Mouse (Mus musculus) left cerebral cortex, adult 18-20 months (tissue): ENCODE data around the gene Polr2b. TPM values are rescaled to one million over a fixed set of nuclear protein-coding genes. Genes with fewer than 3 reads are reported as not detected.

ENCODE experiments used
- DNase-seq, 2 experiments: peaks; one replicate each; pipeline ENCODE4 v3.0.0; 2021 to 2022; ENCODE audit warnings: low spot score in 2 of 2, mixed read lengths in 1 of 2
- total RNA-seq, 2 experiments: library from RNA; stranded (reverse); gene quantifications; 2 replicates each; pipeline ENCODE4 v1.2.3; 2021

Polr2b gene
- total RNA-seq, 2 experiments from 2014 or later: 44.0 to 45.3 TPM

DNA sequence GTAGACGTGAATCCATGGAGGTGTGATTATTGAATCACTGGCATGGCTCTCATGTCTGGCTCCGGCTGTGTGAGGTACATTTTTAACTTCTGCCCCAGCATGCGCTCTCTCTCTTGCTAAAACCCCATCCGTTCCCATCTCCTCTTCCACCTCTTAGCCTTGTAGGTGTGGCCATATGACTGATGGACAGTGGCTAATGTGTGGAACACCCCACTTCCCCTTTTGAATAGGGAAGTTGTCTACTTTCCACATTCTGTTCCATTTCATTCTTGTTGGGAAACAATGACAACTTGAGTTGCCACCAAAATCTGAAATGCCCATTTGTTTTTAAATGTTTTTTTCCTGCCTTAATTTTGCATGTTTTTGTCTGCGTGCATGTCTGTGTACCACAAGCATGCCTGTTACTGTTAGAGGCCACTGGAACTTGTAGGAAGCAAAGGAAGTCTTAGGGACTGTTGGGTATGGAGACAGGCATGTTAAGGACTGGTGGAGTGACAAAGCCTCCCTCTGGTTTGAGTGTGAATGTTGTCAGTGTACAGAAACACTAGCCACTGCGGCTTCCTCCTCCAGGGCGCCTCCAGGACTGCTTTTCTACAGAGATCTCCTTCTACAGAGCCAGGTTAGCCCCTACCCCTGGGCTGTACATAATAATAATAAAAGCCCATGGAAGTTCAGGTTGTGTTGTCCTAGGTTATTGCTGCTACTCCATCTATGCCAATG is 17.0 kb upstream of the Polr2b start:
- DNase-seq: no peak

DNA sequence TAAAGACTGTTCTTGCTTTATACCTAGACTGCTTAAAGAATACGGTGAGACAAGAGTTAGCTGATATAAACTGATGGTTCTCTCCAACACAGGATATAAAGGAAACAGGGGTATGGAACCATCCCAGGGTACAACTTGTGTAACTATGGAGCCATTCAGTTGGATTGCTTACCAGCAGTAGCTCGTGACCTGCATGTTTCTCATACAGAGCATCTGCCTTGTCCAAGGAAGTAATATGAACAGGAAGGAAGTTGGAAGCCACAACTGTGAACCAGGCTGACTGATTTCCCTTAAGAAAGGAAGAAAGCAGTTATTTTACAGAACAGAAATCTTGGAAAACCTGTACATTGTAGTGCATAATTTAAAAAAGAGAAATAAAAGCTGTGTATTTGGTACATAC is 10.5 kb upstream of the Polr2b start:
- DNase-seq: no peak

GRCm38 (mm10) chr5:77301296-77301903 is 8.5 kb upstream of the Polr2b start:
- no peak for DNase-seq

- no peak for DNase-seq
Observed at GRCm38 (mm10) chr5:77307821-77308553, 2.0 kb upstream of the Polr2b start.

GRCm38 (mm10) chr5:77309051-77309906 is 668 bp upstream of the Polr2b start:
- peak in 1 of 2 experiments; percentile 30 for DNase-seq

GRCm38 (mm10) chr5:77314206-77314605 is 4.3 kb downstream of the Polr2b start:
- DNase-seq: no peak

DNA sequence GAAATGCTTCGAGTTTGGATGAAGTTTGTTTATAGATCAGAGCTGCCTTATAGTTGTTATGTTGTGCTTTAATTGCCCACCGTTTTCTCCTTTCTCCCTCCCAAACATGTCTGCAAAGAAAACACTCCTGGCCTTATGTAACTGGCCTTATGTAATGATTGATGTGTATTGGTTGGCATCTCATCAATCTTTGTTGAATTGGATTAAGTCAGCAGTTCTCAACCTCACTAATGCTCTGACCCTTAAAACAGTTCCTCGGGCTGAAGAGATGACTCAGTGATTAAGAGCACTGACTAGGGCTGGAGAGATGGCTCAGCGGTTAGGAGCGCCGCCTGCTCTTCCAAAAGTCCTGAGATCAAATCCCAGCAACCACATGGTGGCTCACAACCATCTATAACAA is 5.0 kb downstream of the Polr2b start:
- no peak for DNase-seq

GRCm38 (mm10) chr5:77324936-77325335 is 15.0 kb downstream of the Polr2b start:
- no peak for DNase-seq

- DNase-seq: no peak
Observed at GRCm38 (mm10) chr5:77330154-77330553, 20.2 kb downstream of the Polr2b start.

DNA sequence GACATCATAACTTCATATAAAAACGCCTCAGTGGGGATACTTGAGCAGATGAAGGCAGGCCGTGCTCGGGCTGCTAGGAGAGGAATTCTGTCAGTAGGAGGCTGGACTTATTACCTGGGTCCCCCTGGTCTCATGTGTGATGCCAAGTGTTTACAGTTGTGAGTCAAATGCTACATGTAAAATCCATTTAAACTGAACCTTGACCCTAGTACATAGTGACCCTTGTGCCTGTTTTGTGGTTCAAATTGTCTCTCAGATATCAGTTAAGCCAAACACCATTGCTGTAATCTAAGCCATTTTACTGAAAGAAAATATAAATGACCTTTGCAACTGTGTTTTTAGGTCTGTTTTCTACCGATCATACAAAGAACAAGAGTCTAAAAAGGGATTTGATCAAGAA is 30.1 kb downstream of the Polr2b start:
- no peak for DNase-seq

DNA sequence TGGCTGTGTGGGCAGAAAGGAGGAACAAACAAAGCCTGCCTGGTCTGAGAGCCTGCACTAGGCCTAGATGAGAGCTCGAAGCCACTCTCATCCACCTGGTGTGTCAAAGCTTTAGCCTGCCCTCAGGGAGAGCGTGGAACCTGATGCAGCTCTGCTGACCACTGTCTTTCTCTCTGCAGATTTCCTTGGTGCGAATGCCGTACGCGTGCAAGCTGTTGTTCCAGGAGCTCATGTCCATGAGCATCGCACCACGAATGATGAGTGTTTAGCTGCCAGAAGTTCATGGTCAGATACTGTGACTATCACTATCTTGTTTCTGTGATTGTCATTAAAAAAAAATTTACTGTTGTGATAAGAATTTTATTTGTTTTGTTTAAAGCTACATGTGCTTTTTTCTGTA is 39.0 kb downstream of the Polr2b start:
- DNase-seq: no peak

DNA sequence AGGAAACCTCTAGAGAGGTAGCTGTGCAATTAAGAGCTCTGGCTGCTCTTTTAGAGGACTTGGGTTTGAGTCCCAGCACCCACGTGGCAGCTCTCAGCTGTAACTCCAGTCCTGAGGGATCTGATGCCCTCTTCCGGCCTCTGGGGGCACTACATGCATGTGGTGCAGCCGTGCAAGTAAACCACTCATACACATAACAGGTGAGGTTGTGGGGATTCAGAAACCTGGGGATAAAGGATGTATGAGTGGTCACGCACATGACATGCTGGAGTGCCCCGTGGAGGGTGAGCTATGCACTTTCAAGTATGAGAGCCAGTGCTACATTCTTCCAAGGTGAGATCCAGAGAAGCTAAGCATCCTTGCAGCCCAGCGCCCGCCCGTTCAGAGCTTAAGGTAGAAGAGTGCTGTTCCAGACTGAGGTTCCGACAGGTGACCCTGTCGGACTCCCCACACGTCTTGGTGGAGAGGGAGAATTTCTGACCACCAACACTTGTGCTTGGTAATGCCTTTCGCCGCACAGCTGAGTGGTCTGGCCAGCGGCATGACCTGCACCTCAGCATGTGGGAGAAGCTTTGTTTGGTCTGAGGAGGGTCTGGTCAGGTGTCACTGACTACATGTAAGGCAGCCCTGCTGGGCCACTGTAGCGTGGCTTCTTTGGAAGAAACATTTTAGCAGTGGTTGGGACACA is 40.2 kb downstream of the Polr2b start:
- no peak for DNase-seq

DNA sequence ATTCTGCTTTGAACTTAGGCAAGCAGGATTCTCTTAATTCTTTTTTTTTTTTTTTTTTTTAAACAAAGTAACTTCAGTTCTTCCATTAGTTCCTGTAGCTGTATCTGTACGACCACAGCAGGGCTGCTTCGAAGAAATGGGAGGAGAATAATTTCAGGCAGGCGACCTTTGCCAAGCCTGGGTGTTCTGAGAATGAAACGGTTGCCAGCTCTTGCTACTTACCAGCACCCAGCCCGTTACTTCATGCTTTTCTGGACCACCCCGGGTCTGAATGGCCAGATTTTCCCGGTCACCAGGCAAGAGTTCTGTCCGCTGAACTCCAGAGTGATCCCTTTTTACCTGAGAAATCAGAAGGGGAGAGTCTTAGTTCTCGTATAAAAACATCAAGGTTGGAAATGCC is 41.7 kb downstream of the Polr2b start:
- no peak for DNase-seq

DNA sequence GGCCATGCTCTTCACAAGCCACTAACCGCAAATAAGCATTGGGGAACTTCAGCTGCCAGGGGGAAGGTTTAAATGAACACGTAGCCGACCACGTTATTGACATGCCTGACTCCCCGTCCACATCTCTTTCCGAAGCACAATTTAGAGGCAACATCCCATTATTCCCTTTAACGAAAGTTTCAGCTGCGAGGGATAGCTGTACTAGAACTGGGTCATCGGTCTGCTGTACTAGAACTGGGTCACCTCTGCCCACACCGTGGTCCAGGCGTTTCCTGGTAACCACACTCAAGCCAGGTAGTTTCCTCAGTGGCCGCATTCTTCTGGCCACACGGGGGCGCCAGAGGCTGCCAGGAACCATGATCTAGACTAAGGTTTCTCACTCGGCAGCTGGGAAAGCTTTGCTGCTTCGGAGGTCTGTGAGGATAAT is 44.4 kb downstream of the Polr2b start:
- peak; percentile 90 to 93 for DNase-seq

- DNase-seq: no peak
Observed at GRCm38 (mm10) chr5:77355307-77356265, 45.6 kb downstream of the Polr2b start.

DNA sequence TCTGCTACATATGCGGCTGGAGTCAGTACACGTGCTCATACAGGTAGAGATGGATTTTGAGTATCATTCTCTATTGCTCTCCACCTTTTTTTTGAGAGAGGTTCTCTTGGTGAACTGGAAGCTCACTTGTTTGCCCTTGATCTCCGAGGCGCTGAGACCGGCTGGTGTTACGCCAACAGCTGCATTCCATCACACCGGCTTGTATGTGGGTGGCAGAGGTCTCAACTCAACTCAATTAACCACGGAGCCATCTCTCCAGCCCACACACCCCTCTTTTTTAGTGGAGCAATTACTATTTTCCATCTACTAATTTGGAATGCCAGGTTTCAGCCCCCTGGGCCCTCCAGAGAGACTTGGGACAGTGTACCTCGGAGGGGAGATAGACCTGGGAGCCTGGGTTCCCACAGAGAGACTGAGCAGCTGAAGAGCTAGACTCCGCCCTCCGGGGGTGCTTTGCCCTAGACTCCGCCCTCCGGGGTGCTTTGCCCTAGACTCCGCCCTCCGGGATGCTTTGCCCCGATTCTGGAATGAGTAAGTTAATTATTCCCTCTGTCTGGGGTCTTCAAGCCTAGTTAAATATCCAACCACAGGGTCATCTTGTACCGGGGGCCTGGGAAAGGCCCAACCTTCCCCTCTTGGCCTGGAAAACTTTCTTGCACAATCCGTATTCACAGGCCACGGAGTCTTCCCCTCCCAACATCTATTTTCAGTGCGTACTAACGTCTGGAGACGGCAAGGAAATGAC is 47.6 kb downstream of the Polr2b start:
- no peak for DNase-seq

DNA sequence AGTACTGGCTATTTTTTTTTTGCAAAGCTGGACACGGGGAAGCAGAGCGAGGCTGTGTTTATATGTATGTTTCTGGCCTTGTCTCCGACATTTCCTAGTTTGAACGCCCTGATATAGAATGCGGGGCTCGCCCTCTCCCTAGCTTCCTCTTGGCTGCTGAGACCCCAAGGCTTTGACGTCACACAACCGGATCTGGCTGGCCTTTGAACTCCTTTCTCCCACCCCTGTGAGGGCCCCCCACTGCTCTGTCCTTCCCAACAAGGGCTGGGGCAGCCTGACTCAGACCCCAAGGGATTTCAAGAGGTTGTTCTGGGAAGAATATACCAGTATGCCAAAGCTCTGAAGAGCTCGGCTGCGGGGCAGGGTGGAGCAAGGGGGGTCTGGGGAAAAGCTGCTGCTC is 48.4 kb downstream of the Polr2b start:
- no peak for DNase-seq

DNA sequence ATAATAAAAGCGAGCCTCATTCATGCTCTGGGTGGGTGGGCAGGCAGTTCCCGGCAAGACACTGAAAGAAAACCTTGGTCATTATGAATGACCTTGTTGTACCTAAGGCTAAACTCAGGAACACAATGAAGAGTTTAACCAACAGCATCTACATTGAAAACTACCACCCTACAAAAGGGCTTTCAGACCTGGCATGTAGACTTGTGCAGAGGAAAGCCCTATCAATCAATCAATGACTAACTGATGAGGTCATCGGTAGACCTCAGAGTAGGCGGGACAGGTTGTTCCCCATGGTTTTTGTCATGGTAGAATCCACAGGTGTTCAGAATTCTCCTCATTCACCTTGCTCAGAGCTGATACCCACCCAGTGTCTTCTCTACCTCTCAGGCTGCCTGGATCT is 50.0 kb downstream of the Polr2b start:
- DNase-seq: no peak

DNA sequence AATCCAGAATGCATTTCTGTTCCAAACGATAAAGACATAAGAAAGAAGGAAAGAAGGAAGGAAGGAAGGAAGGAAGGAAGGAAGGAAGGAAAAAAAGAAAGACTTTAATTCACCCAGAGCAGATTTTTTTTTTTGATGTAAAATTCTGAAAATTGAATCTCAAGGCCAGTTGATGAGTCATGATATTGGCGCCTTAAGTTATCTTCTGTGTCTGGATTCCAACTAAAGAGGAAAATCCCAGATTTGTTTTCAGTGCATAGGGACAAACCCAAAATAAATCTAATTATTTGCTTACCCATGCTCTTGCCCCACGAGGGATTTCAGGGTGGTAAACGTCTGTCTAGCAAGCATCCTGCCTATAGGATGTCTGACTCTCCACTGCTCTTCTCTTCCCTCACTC is 51.1 kb downstream of the Polr2b start:
- no peak for DNase-seq
